In genomic region chr13:110944061-110944460, GRCm38 (mm10) we compare ENCODE assay signal across 20 mouse cellular contexts.
DNase-seq lines count a peak whose midpoint lies in the region; ATAC-seq and TF ChIP-seq lines count a peak whose summit lies in the region.
"Had no signal": no experiment of that assay in that cellular context is flagged by ENCODE, and none has a peak within 500 bp of the region (broad histone marks: within the 10 kb centered on the region; RNA-seq: fewer than 3 reads in every experiment).

No protein-coding gene starts in this region.

- H3K4me2 ChIP-seq in lung, postnatal 0 days (replicated peaks; ENCODE audit: low read depth, low read length): no peak overlapping the region
- H3K4me2 ChIP-seq: heart, embryonic 11.5 days; hindbrain, embryonic 15.5 days; liver, embryonic 13.5 days had no signal

- no peaks in the 10 kb centered on the region for H3K9me3 ChIP-seq in lung, postnatal 0 days (ENCODE audit: low read length)
- H3K9me3 ChIP-seq: forebrain, embryonic 10.5 days; hindbrain, embryonic 15.5 days; liver, embryonic 13.5 days had no signal

- no peak overlapping the region for H3K4me3 ChIP-seq in lung, postnatal 0 days (ENCODE audit: low read depth, low read length)
- H3K4me3 ChIP-seq: forebrain, embryonic 10.5 days; hindbrain, embryonic 15.5 days; layer of hippocampus, adult 2 months; liver, embryonic 13.5 days had no signal

- peak; percentile 36 for DNase-seq in lung, postnatal 0 days (ENCODE audit: low spot score)
- DNase-seq in lung, postnatal 36 days: no peak
- DNase-seq in embryo, embryonic 11.5 days (ENCODE audit: low read depth, low spot score): peak; percentile 32
- DNase-seq in forelimb bud, embryonic 11.5 days (ENCODE audit: low read depth, low spot score): peak; percentile 76
- DNase-seq in right cerebral cortex, adult 2 months (ENCODE audit: low spot score in 2 of 2): no peak
- DNase-seq in cerebellum, adult 8-10 months: no peak
- DNase-seq in cerebellum, postnatal 4 days (ENCODE audit: low spot score in 2 of 2): no peak
- DNase-seq: adrenal gland, postnatal 10 days; cerebellum, adult 18-20 months; heart, postnatal 14 days; left cerebral cortex, postnatal 4 days; liver, embryonic 13.5 days; lung, postnatal 10 days; right cerebral cortex, postnatal 4 days; thymus, adult 18-20 months had no signal

- no peak for TF ChIP-seq CTCF in lung, postnatal 0 days (IDR thresholded peaks at IDR 0.05)

- no peak for ATAC-seq in lung, postnatal 0 days
- ATAC-seq: intestine, postnatal 0 days had no signal

- H3K9ac ChIP-seq in lung, postnatal 0 days (replicated peaks; ENCODE audit: low read depth): no peak overlapping the region
- H3K9ac ChIP-seq: hindbrain, embryonic 15.5 days; liver, embryonic 13.5 days had no signal

- H3K36me3 ChIP-seq in lung, postnatal 0 days (ENCODE audit: insufficient read depth, low read length): no peaks in the 10 kb centered on the region
- H3K36me3 ChIP-seq: forebrain, embryonic 10.5 days; hindbrain, embryonic 15.5 days; liver, embryonic 13.5 days had no signal

- no peak for TF ChIP-seq EP300 in lung, postnatal 0 days (IDR thresholded peaks at IDR 0.05)

- WGBS in lung, postnatal 0 days: 49% methylated on average over 4 of the region's 4 CpGs

- H3K4me1 ChIP-seq in lung, postnatal 0 days (ENCODE audit: insufficient read depth, low read depth, low read length): no peaks in the 10 kb centered on the region
- H3K4me1 ChIP-seq: forebrain, embryonic 10.5 days; hindbrain, embryonic 15.5 days; liver, embryonic 13.5 days had no signal

- no peak overlapping the region for H3K27ac ChIP-seq in lung, postnatal 0 days (ENCODE audit: low read length)
- H3K27ac ChIP-seq: forebrain, embryonic 10.5 days; hindbrain, embryonic 15.5 days; layer of hippocampus, adult 2 months; liver, embryonic 13.5 days had no signal

- no peaks in the 10 kb centered on the region for H3K27me3 ChIP-seq in lung, postnatal 0 days (replicated peaks; ENCODE audit: insufficient read depth, low read length)
- H3K27me3 ChIP-seq: hindbrain, embryonic 15.5 days; liver, embryonic 13.5 days had no signal

Comparison
In these comparisons a context has a peak if more than half of its experiments do, and no peak if none do; other contexts are left out.
1. DNase-seq: peak in lung, postnatal 0 days (single experiment), embryo, embryonic 11.5 days (single experiment) and forelimb bud, embryonic 11.5 days (single experiment); none in lung, postnatal 36 days (single experiment), right cerebral cortex, adult 2 months (0 of 2), cerebellum, adult 8-10 months (single experiment) and cerebellum, postnatal 4 days (0 of 2).